Mouse (Mus musculus): ENCODE measurements around the gene Lrp1. TPM values are rescaled to one million over a fixed set of nuclear protein-coding genes. Genes with fewer than 3 reads are reported as not detected.
"Not testable (repeated sequence)": the region's sequence is repeated elsewhere in the genome, so short reads cannot be mapped to it uniquely, and the experiment has no call there.

The Lrp1 gene
- 10 to 100 TPM; 68.8 to 73.0 TPM for total RNA-seq (2021)

- no peak for DNase-seq
These were observed at the start of gene Lrp1 for GRCm38 (mm10) chr10:127620406-127621190. Gene Lrp1, minus strand, starts transcription at chr10:127621148.

DNA sequence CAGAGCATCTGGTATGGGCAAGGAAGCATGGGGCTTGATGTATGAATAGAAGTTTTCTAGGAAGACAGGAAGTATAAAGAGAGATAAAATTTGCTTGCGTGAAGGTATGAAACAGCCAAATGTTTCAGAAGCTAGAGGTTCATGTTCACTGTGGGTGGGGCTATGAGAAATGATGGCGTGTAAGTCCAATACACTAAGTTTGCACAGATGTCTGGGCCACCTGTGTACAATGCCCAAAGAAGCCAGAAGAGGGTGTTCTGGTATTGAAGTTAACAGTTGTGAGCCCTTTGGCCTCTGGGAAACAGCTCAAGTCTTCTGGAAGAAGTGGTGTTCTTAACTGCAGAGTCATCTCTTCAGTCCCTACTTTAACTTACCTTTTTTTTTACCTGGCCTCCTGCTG is 49.2 kb upstream of the Lrp1 start:
- no peak for DNase-seq

GRCm38 (mm10) chr10:127669170-127669569 is 48.2 kb upstream of the Lrp1 start:
- DNase-seq: peak; percentile 59

DNA sequence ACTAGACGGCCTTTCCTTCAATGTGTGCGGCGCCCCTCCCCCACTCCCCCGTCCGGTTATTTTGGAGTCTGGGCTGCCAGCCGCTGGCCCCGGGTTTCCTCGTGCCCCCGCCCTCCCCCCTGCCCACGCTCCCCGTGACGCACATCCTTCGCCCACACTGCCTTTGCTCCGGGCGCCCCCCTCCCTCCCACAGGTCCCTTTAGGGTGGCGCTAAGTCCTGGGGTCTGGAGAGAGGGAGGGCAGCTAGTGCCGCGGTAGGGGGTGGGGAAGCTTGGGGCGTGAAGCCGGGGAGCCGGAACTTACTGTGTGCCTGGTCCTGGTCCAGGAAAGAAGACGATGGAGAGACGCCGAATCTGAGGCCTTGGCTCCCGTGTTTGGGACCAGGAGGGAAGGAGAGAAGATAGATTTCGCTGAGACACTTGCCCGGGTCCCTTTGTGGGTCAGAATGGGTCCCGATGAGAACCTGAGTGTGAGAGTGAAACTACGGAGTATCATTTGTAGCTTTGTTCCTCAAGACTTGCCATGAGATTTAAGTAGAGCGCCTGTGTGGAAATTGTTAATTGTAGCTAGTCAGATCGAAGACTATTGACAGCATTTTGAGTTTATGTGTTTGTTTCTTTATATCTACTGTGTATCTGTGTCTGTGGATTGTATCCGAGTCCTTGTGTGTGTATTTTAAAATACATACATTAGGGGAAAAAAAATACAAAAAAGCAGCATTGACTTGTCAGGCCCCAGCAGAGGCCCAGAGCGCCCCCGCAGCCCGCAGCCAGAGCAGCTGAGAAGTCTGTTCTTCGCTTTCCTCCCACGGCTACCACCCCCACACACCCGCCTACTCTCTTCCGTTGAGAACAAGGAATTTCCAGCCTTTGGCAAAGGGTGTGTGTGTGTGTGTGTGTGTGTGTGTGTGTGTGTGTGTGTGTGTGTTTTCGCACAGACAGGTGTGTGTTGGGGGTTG is 47.4 kb upstream of the Lrp1 start, which contains the start of gene Nab2:
TSS of gene Nab2 (minus strand) at position 476 of the 958 bp plus-strand sequence.
- peak; percentile 88 for DNase-seq

GRCm38 (mm10) chr10:127667269-127668092 is 46.5 kb upstream of the Lrp1 start:
- peak; percentile 91 for DNase-seq

GRCm38 (mm10) chr10:127666501-127667268 is 45.7 kb upstream of the Lrp1 start, which contains the start of gene Nemp1:
Gene Nemp1, plus strand, starts transcription at chr10:127666901.
- peak; percentile 88 for DNase-seq

DNA sequence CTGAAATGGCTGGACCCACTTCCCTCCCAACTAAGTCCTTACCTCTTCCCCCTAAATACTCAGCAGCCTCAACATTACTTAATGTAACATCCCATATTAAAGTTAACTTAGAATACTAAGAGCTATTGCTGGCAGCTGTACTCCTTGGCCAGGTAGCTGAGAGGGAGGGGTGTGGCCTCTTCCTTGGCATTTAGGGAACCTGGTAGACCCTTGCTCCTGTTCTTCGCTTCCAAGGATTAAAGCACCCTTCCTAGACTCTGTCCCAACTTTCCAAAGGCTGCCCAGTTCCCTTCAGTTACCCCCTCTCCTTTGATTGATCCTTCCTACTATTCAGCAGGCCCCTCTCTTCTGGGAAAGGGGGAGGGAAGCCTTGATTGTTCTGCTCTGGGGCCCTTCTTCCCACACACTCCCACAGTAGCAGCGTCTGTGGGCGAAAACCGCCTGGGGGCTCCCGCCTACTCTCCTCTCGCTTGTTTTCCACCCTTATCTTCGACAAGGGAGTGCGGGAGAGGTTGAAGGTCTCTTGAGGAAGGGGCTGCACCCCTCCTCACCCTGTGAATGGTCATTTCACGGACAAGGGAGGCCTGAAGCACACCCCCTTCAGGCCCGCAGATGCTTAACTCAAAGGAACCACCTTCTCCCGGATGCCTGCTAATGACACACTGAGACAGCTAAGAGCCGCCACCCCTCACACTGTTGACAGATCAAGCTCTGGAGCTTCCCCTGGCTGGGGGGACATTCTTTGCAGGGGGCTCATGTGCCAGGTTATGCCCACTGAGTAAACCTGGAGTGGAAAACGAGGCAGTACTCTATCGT is 44.6 kb upstream of the Lrp1 start:
- DNase-seq: no peak

GRCm38 (mm10) chr10:127664891-127665290 is 43.9 kb upstream of the Lrp1 start:
- DNase-seq: no peak

DNA sequence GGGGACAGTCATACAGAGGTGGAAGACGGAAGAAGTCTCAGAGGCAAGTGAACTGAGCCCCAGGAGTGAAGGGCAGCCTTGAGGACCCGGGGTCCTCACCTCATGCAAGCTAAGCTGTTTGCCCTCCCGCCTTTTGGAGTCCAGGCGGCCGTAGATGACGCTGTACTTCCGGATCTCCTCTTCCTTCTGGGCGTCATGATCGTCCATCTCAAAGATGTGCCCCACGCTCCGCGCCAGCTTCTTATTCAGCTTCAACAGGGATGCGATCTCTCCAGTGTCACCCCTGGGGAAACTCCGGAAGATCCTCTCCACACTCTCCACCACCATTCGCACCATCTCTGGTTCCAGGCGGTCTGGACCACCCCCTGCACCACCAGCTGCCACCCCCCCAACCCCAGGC is 43.2 kb upstream of the Lrp1 start:
- no peak for DNase-seq

DNA sequence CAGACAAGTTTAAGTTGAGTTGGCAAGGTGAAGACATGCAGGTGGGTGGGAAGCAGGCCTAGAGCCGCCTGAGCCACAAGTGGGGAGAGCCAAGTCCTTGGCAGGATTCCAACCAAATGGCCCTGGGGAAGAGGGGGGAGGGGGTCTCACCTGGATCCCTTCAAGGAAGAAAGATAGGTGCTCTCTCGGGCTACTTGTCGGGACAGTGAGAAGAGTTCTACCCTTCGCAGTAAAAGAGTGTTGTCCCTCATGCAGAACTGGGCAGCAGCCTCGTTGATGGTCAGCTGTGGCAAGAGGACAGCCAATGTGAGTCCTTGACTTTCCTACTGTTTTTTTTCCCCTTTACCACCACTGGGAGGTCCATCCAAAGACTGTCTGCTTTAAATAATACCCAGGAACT is 42.6 kb upstream of the Lrp1 start:
- DNase-seq: no peak

GRCm38 (mm10) chr10:127662666-127663253 is 41.8 kb upstream of the Lrp1 start:
- peak; percentile 55 for DNase-seq

- DNase-seq: peak; percentile 80
These were observed 41.1 kb upstream of the Lrp1 start for GRCm38 (mm10) chr10:127661915-127662663.

DNA sequence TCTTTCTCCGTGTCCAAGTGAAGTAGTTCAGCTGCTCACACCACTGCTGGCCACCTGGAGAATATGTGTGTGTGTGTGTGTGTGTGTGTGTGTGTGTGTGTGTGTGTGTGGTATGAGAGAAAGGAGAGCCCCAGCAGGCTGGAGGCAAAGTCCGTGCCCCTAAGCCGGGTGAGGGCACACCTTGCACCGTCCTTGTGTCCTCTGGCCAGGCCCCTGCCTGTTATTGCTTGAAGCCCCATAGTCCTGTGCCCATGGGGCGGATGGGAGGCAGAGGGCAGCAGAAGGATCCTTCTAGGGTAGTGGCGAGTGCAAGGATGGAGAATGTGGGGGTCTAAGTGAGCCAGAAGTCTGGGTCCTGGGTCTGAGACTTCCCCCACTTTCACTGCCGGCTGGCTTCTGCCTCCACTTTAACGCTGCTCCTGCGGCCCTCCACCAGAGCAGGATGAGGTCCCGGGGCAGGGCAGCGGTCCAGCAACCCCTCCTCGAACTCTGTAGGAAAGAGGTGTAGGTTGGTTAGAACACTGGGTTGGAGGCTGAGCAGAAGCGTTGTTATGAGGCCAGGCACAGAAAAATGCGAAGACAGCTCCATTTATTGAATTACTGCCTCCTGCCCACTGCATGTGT is 40.5 kb upstream of the Lrp1 start:
- peak; percentile 52 for DNase-seq

- no peak for DNase-seq
These were observed 38.6 kb upstream of the Lrp1 start for GRCm38 (mm10) chr10:127659551-127659950.

- no peak for DNase-seq
These were observed 37.1 kb upstream of the Lrp1 start for GRCm38 (mm10) chr10:127658076-127658475.

- DNase-seq: not testable (repeated sequence)
These were observed 36.7 kb upstream of the Lrp1 start for GRCm38 (mm10) chr10:127657617-127658016.

DNA sequence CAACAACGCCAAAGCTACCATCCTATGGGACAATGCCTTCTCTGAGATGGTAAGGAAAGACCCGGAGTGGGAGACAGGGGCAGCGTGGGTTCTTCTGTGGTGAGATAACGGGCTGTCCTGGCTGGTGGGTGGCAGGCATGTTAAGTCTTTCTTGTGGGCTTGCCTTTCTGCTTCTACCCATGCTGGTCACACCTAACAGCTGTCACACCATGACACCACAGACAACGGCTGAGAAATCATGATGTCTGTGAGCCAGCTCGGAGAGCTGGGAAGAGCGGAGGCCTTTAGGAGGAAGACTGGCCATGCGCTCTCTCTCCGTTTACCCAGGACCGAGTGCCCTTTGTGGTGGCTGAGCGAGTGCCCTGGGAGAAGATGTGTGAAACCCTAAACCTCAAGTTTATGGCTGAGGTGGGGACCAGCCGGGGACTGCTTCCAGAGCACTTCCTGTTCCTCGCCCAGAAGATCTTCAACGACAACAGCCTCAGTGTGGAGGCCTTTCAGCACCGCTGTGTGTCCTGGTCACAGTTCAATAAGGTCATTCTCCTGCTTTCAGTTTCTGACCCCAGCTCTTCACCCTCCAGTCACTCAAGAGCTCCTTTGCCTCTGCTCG is 34.1 kb upstream of the Lrp1 start:
- DNase-seq: no peak

- DNase-seq: no peak
These were observed 32.1 kb upstream of the Lrp1 start for GRCm38 (mm10) chr10:127652906-127653638.

Data from heart, postnatal 4 days (tissue).